Mouse (Mus musculus) stomach, embryonic 16.5 days (tissue): Measurements from ENCODE around the gene Zfp512. TPM values are rescaled to one million over a fixed set of nuclear protein-coding genes. Genes with fewer than 3 reads are reported as not detected.
"Not testable (repeated sequence)": the region's sequence is repeated elsewhere in the genome, so short reads cannot be mapped to it uniquely, and the experiment has no call there.

ENCODE experiments used
- ATAC-seq: fragments of 200-750 bp; cut with Nextera tagmentation; 2 replicates; pipeline ENCODE4 v1.8.0; 2017; ENCODE audit warnings: moderate number of reproducible peaks, moderate TSS enrichment; ENCODE audit not compliant: insufficient read depth, low FRiP score
- H3K27ac ChIP-seq: fragments of 300-500 bp; sonication (generic); 2 replicates; pipeline ENCODE4 v1.5.1; 2014; ENCODE audit warnings: low read length
- H3K27me3 ChIP-seq: fragments of 300-500 bp; sonication (generic); 2 replicates; pipeline ENCODE4 v1.6.1; 2014; ENCODE audit warnings: low read length, control low read depth, mixed read lengths; ENCODE audit not compliant: control insufficient read depth, insufficient read depth
- H3K36me3 ChIP-seq: fragments of 300-500 bp; sonication (generic); 2 replicates; pipeline ENCODE4 v1.6.1; 2014; ENCODE audit warnings: low read length; ENCODE audit not compliant: control insufficient read depth, insufficient read depth
- H3K4me1 ChIP-seq: fragments of 300-500 bp; sonication (generic); 2 replicates; pipeline ENCODE4 v1.6.1; 2014; ENCODE audit warnings: low read length, control low read depth, mixed read lengths; ENCODE audit not compliant: control insufficient read depth, insufficient read depth
- H3K4me2 ChIP-seq: fragments of 300-500 bp; sonication (generic); 2 replicates; pipeline ENCODE4 v1.6.1; 2014; ENCODE audit warnings: low read depth, low read length, mixed read lengths
- H3K4me3 ChIP-seq: fragments of 300-500 bp; sonication (generic); replicated peaks from 2 replicates; pipeline ENCODE4 v1.5.1; 2014; ENCODE audit warnings: mild to moderate bottlenecking, low read length
- H3K9ac ChIP-seq: fragments of 300-500 bp; sonication (generic); 2 replicates; pipeline ENCODE4 v1.6.1; 2014; ENCODE audit warnings: low read length
- H3K9me3 ChIP-seq: fragments of 300-500 bp; sonication (generic); replicated peaks from 2 replicates; pipeline ENCODE4 v1.6.1; 2016; ENCODE audit warnings: low read length, control low read depth; ENCODE audit not compliant: control insufficient read depth
- WGBS: fragments of 180-500 bp; shearing (Covaris S2); extraction: QIAGEN DNeasy Blood & Tissue Kit; methylation state at CpG from one replicate; pipeline ENCODE4 v1.1.7; 2014; 5-methylcytosine and 5-hydroxymethylcytosine counted together
- polyA plus RNA-seq: library from polyadenylated mRNA; unstranded; fragments of >200 nt; fragmentation: Nextera tagmentation; extraction: Ambion mirVana; gene quantifications from 2 replicates; pipeline ENCODE4 v1.2.1, GENCODE M21; 2015

The Zfp512 gene
- polyA plus RNA-seq, 1 experiment from 2014 or later: 40.6 TPM

DNA sequence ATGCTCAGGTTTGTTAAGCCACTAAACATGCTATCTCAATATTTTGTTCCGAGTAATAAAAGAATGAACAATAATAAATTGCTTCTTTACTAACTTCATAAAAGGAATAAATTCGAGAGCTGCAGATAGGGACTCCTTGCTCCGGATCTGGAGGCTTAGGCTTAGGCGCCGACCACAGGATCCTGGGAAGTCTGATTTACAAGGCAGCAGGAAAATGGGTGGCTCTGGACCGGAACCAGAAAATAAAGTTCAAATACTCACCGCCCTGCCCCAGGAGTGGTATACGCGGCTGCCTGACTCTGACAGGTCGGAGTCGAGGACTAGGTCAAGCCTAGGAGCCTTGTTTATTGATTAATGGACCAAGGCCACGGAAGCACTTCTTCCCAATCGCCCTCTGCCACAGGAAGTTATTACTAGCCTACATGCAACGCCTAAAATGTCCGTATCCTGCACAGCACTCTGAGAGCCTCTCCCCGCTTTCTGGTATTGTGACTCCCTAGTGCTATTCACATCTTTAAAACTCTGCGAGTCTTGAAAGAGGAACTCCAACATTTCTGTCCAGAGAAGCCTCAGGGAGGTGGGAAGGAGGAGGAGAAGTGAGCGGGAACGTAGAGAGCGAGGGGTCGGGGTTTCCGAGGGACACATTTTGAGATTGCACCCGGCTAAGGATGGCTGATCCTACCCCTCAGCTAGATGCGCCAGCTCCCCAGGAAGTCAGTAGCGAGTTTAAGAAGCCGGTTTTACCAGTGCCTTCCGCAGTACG, 74.3 kb downstream of the Zfp512 start, which contains the start of gene Slc4a1ap:
Slc4a1ap (plus strand) TSS at position 642 of the 763 bp plus-strand sequence.
- H3K9ac ChIP-seq: peak within 1 kb of the TSS; percentile 93
- peak within 1 kb of the TSS; percentile 90; the same call in 1 of the 2 replicates for H3K27ac ChIP-seq
- H3K4me3 ChIP-seq: peak within 1 kb of the TSS; percentile 95
- under 1% methylated on average over 28 of the region's 28 CpGs for WGBS
- H3K4me1 ChIP-seq: peaks cover 10% of the 10 kb centered on the region
- H3K4me2 ChIP-seq: peak within 1 kb of the TSS; percentile 88
- H3K36me3 ChIP-seq: peaks cover under 1% of the 10 kb centered on the region; the same call in 1 of the 2 replicates
- no peaks in the 10 kb centered on the region for H3K9me3 ChIP-seq
- peak; percentile 82; the same call in 1 of the 2 replicates for ATAC-seq
- no peaks in the 10 kb centered on the region for H3K27me3 ChIP-seq

GRCm38 (mm10) chr5:31527117-31527680, 75.0 kb downstream of the Zfp512 start:
- H3K36me3 ChIP-seq: no peaks in the 10 kb centered on the region
- 3% methylated on average over 40 of the region's 40 CpGs for WGBS
- H3K9me3 ChIP-seq: no peaks in the 10 kb centered on the region
- peak overlapping the region; percentile 95 for H3K4me3 ChIP-seq
- peak overlapping the region; percentile 90; the same call in 1 of the 2 replicates for H3K27ac ChIP-seq
- peak overlapping the region; percentile 88 for H3K4me2 ChIP-seq
- H3K9ac ChIP-seq: peak overlapping the region; percentile 93
- peak; percentile 44; the same call in 1 of the 2 replicates for ATAC-seq
- H3K27me3 ChIP-seq: no peaks in the 10 kb centered on the region
- H3K4me1 ChIP-seq: peaks cover 10% of the 10 kb centered on the region

- not testable (repeated sequence) for H3K27me3 ChIP-seq, ATAC-seq, H3K9me3 ChIP-seq, H3K36me3 ChIP-seq
- 73% methylated on average over 11 of the region's 11 CpGs for WGBS
- peak within 1 kb of the TSS; percentile 95 for H3K4me3 ChIP-seq
- peaks cover 10% of the 10 kb centered on the region for H3K4me1 ChIP-seq
- peak within 1 kb of the TSS; percentile 93 for H3K9ac ChIP-seq
- H3K4me2 ChIP-seq: peak within 1 kb of the TSS; percentile 88
- H3K27ac ChIP-seq: peak within 1 kb of the TSS; percentile 90; the same call in 1 of the 2 replicates
Measured at GRCm38 (mm10) chr5:31527707-31528106, 75.5 kb downstream of the Zfp512 start, which contains the start of gene Supt7l. Supt7l (minus strand) TSS chr5:31527807.

GRCm38 (mm10) chr5:31528560-31528959, 76.3 kb downstream of the Zfp512 start:
- Histone ChIP-seq H3K4me2 (no peak overlapping the region), H3K27me3 (no peaks in the 10 kb centered on the region), H3K9ac (no peak overlapping the region), H3K9me3 (no peaks in the 10 kb centered on the region), H3K27ac (no peak overlapping the region), H3K36me3 (no peaks in the 10 kb centered on the region; the same call in 1 of the 2 replicates), H3K4me3 (no peak overlapping the region), H3K4me1 (peaks cover 10% of the 10 kb centered on the region)
- ATAC-seq: no peak
- WGBS: 50% methylated on average over 2 of the region's 2 CpGs

Other genes starting within 250 kb of the Zfp512 start
- gene Ppm1g, start 231.7 kb upstream of the Zfp512 start, polyA plus RNA-seq: 107 and 108 TPM in 2 replicates
- gene Nrbp1, start 211.6 kb upstream of the Zfp512 start, polyA plus RNA-seq: 146 and 158 TPM in 2 replicates
- gene Gm9970, start 211.2 kb upstream of the Zfp512 start, polyA plus RNA-seq: 0.45 TPM in 1 of 2 replicates, not detected in the other
- 64.2 and 76.1 TPM in 2 replicates for gene Krtcap3, start 200.7 kb upstream of the Zfp512 start, polyA plus RNA-seq
- 34.6 and 35.1 TPM in 2 replicates for gene Ift172, start 161.3 kb upstream of the Zfp512 start, polyA plus RNA-seq
- 23.0 and 23.7 TPM in 2 replicates for gene Fndc4, start 156.4 kb upstream of the Zfp512 start, polyA plus RNA-seq
- 0.89 and 1.3 TPM in 2 replicates for gene Gckr, start 155.0 kb upstream of the Zfp512 start, polyA plus RNA-seq
- gene 4930548H24Rik, start 33.3 kb downstream of the Zfp512 start, polyA plus RNA-seq: not detected in 2 replicates
- 49.2 and 52.9 TPM in 2 replicates for gene Gpn1, start 42.3 kb downstream of the Zfp512 start, polyA plus RNA-seq
- gene Slc4a1ap, start 74.6 kb downstream of the Zfp512 start, polyA plus RNA-seq: 24.0 and 26.2 TPM in 2 replicates
- gene Supt7l, start 75.4 kb downstream of the Zfp512 start, polyA plus RNA-seq: 18.3 and 21.9 TPM in 2 replicates
- 313 and 319 TPM in 2 replicates for gene Mrpl33, start 144.5 kb downstream of the Zfp512 start, polyA plus RNA-seq
- 7.4 and 8.6 TPM in 2 replicates for gene Rbks, start 245.2 kb downstream of the Zfp512 start, polyA plus RNA-seq
- 62.6 and 64.2 TPM in 2 replicates for gene Babam2, start 245.3 kb downstream of the Zfp512 start, polyA plus RNA-seq